Comparison of ENCODE assay signal across 17 mouse cellular contexts in genomic region chr5:82396632-82397234, GRCm38 (mm10).
"Had no signal": no experiment of that assay in that cellular context is flagged by ENCODE, and none has a peak within 500 bp of the region (broad histone marks: within the 10 kb centered on the region; RNA-seq: fewer than 3 reads in every experiment).

No protein-coding gene starts in this region.

- DNase-seq: kidney, adult 8-10 months; kidney, postnatal 25 days; liver; liver, embryonic 13.5 days; liver, postnatal 0 days; lung, postnatal 14 days; thymus, adult 18-20 months; thymus, postnatal 14 days had no signal

- H3K27me3 ChIP-seq: limb, embryonic 12.5 days; liver, embryonic 13.5 days; lung, embryonic 15.5 days; megakaryocyte, embryonic 14.5 days; neural tube, embryonic 15.5 days had no signal

- H3K4me1 ChIP-seq: limb, embryonic 12.5 days; liver, embryonic 13.5 days; lung, embryonic 15.5 days; megakaryocyte, embryonic 14.5 days; neural tube, embryonic 15.5 days had no signal

- H3K27ac ChIP-seq: limb, embryonic 12.5 days; liver, embryonic 13.5 days; lung, embryonic 15.5 days; macrophage; neural tube, embryonic 15.5 days; stomach, postnatal 0 days had no signal

- H3K9ac ChIP-seq: limb, embryonic 12.5 days; liver, embryonic 13.5 days; liver, postnatal 0 days; lung, embryonic 15.5 days; neural tube, embryonic 15.5 days had no signal

- H3K4me3 ChIP-seq: limb, embryonic 12.5 days; liver, embryonic 13.5 days; lung, embryonic 15.5 days; megakaryocyte, embryonic 14.5 days; myocyte; neural tube, embryonic 15.5 days had no signal

- H3K9me3 ChIP-seq: limb, embryonic 12.5 days; liver, embryonic 13.5 days; lung, embryonic 15.5 days; neural tube, embryonic 15.5 days had no signal

- H3K36me3 ChIP-seq: limb, embryonic 12.5 days; liver, embryonic 13.5 days; lung, embryonic 15.5 days; neural tube, embryonic 15.5 days had no signal

- H3K4me2 ChIP-seq: limb, embryonic 12.5 days; liver, embryonic 13.5 days; lung, embryonic 15.5 days; midbrain, embryonic 11.5 days; neural tube, embryonic 15.5 days had no signal

- ATAC-seq: liver, postnatal 0 days; midbrain, embryonic 16.5 days had no signal
